Mouse (Mus musculus) midbrain, postnatal 0 days (tissue): ENCODE results near the gene Stim1. TPM values are rescaled to one million over a fixed set of nuclear protein-coding genes. Genes with fewer than 3 reads are reported as not detected.

Experiments used
- ATAC-seq: fragments of 200-750 bp; cut with Nextera tagmentation; 2 replicates; pipeline ENCODE4 v1.8.0; 2017; ENCODE audit warnings: moderate number of reproducible peaks, mild to moderate bottlenecking, moderate TSS enrichment, moderate library complexity; ENCODE audit not compliant: low FRiP score
- DNase-seq: peaks from one replicate; pipeline ENCODE4 v3.0.0-alpha.2; 2015; ENCODE audit warnings: low spot score
- H3K27ac ChIP-seq: fragments of 300-500 bp; sonication (generic); 2 replicates; pipeline ENCODE4 v1.5.1; 2014; ENCODE audit warnings: low read depth, mild to moderate bottlenecking, low read length, mixed read lengths
- H3K27me3 ChIP-seq: fragments of 300-500 bp; sonication (generic); 2 replicates; pipeline ENCODE4 v1.6.1; 2014; ENCODE audit warnings: low read length, control low read depth, mixed read lengths; ENCODE audit not compliant: insufficient read depth
- H3K36me3 ChIP-seq: fragments of 300-500 bp; sonication (generic); 2 replicates; pipeline ENCODE4 v1.6.1; 2014; ENCODE audit warnings: low read length, control low read depth, mixed read lengths; ENCODE audit not compliant: insufficient read depth
- H3K4me1 ChIP-seq: fragments of 300-500 bp; sonication (generic); 2 replicates; pipeline ENCODE4 v1.6.1; 2014; ENCODE audit warnings: mild to moderate bottlenecking, control low read depth, antibody characterized with exemption, low read length, mixed read lengths; ENCODE audit not compliant: insufficient read depth
- H3K4me2 ChIP-seq: fragments of 300-500 bp; sonication (generic); 2 replicates; pipeline ENCODE4 v1.6.1; 2014; ENCODE audit warnings: low read depth, mild to moderate bottlenecking, low read length, mixed read lengths; ENCODE audit not compliant: poor library complexity, severe bottlenecking
- H3K4me3 ChIP-seq: fragments of 300-500 bp; sonication (generic); 2 replicates; pipeline ENCODE4 v1.5.1; 2014; ENCODE audit warnings: low read depth, mild to moderate bottlenecking, low read length, moderate library complexity
- H3K9ac ChIP-seq: fragments of 300-500 bp; sonication (generic); replicated peaks from 2 replicates; pipeline ENCODE4 v1.6.1; 2014; ENCODE audit warnings: mild to moderate bottlenecking, low read length, moderate library complexity, mixed read lengths; ENCODE audit not compliant: poor library complexity, severe bottlenecking
- H3K9me3 ChIP-seq: fragments of 300-500 bp; sonication (generic); 2 replicates; pipeline ENCODE4 v1.6.1; 2016; ENCODE audit warnings: low read length, control low read depth
- CTCF ChIP-seq: IDR thresholded peaks from 2 replicates; pipeline ENCODE4 v1.5.1; 2016; ENCODE audit warnings: antibody characterized with exemption, mild to moderate bottlenecking
- WGBS: fragments of 180-500 bp; shearing (Covaris S2); extraction: QIAGEN DNeasy Blood & Tissue Kit; methylation state at CpG from one replicate; pipeline ENCODE4 v1.1.7; 2014; 5-methylcytosine and 5-hydroxymethylcytosine counted together
- polyA plus RNA-seq: library from polyadenylated mRNA; unstranded; fragments of >200 nt; fragmentation: Nextera tagmentation; extraction: Ambion mirVana; gene quantifications from 2 replicates; pipeline ENCODE4 v1.2.1, GENCODE M21; 2015
- total RNA-seq: library from RNA; depleted of rRNA; stranded (reverse); fragments of >200 nt; gene quantifications from 2 replicates; pipeline ENCODE4 v1.2.3, GENCODE M21; 2014

Stim1 gene
- total and polyA plus RNA-seq, 2 experiments from 2014 or later: 17.1 to 30.7 TPM

DNA sequence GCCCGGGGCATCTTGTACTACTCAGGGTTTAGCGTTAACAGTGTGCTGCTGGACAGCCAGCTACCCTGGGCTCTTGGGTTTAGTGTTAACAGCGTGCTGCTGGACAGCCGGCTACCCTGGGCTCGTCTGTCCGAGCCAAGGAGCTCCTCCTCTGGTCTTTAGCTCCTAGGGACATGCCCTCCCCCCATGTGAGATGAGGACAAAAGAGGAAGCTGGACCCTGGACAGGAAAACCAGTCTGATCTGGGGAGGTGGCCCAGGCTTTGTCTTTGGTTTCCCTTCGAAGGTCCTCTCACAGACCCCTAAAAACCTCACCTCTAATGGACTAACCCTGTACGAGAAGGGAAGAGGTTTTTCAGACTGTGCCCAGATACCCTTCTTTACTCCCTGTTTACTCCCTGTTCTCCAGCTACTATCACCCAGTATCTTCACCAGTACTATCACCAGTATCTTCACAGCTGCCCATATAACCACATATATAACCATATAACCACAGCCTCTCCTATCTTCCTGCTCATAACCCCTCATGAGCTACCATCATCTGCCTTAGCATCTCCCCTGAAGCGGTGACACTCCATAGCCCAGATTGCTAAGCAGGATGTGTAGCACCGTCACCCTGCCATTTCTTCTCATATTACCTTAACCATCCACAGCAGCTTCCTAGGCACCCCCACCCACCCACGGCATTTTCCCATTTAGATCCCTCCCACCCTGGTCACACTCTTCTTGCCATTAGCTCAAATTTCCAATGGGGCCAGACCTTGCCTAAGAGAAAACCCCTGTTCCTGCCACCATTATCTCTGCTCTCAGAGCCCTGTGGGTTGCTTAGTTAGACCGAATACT is 20.4 kb upstream of the Stim1 start:
- Histone ChIP-seq H3K36me3 (no peaks in the 10 kb centered on the region), H3K4me2 (no peak overlapping the region), H3K27ac (no peak overlapping the region), H3K4me1 (peaks cover 3% of the 10 kb centered on the region; the same call in 1 of the 2 replicates), H3K27me3 (no peaks in the 10 kb centered on the region), H3K9me3 (no peaks in the 10 kb centered on the region), H3K4me3 (no peak overlapping the region), H3K9ac (no peak overlapping the region)
- 56% methylated on average over 12 of the region's 12 CpGs for WGBS
- no peak for TF ChIP-seq CTCF
- DNase-seq (no peak), ATAC-seq (no peak)

DNA sequence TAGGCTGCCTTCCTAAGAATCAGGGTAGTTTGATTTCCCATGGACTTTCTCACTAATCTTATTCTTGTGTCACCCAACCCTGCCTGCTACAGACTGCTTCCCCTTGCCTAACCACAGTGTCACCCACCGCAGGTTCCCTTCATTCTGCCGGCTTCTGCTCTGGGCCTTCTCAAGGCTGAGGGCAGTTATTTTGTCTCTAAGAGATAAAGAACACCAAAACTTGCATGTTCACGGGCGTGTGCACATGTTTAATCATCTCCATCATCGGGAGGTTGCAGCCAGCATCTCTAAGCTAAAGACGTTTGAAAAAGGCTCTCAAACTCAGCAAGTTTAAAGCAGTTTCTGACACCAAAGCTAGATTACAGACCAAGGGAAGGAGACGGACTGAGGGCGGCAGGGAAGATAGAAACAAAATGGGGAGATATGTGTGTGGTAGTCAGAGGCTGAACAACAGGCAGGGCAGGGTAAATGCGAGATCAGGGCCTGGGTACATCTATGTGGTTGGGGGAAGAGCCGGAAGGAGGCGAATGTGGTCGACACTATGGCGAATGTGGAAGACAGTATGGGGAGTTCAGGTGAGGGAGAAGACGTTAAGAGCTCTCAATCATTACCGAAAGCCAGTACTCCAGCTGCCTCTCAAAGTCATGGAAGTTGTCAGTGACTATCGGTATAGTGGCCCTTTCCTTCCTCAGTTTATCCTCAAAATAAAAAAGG is 18.8 kb upstream of the Stim1 start:
- Histone ChIP-seq H3K27me3 (no peaks in the 10 kb centered on the region), H3K4me3 (peak overlapping the region; percentile 69), H3K9me3 (no peaks in the 10 kb centered on the region), H3K4me2 (peak overlapping the region; percentile 90), H3K36me3 (no peaks in the 10 kb centered on the region), H3K9ac (peak overlapping the region; percentile 71; the same call in 1 of the 2 replicates), H3K27ac (0 out of 2 replicates have a peak overlapping the region, but pooled peaks have one; percentile 47), H3K4me1 (peaks cover 3% of the 10 kb centered on the region; the same call in 1 of the 2 replicates)
- no peak for ATAC-seq
- 28% methylated on average over 16 of the region's 16 CpGs for WGBS
- no peak for DNase-seq
- no peak for TF ChIP-seq CTCF

DNA sequence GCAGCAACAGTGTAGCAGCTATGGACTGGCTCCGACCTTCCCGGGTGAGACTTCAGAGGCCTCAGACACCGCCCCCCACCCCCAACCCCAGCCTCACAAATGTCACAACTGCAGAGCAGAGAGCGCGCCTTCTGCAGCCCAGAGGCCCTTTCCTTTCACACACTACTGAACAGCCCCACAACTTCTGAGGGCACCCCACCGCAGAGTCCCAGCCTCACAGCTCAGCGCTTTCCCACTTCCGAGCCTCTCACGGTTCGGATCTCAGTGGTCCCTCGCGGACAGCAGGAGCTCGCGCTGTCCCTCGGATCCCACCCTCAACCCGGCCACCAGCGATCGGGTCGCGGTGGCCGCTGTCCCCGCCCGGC is 18.1 kb upstream of the Stim1 start:
- no peak for TF ChIP-seq CTCF
- peak overlapping the region; percentile 47 for H3K27ac ChIP-seq
- H3K27me3 ChIP-seq: no peaks in the 10 kb centered on the region
- WGBS: 1% methylated on average over 23 of the region's 23 CpGs
- DNase-seq (no peak), ATAC-seq (peak; percentile 38)
- peak overlapping the region; percentile 90 for H3K4me2 ChIP-seq
- peak overlapping the region; percentile 71 for H3K9ac ChIP-seq
- H3K4me3 ChIP-seq: peak overlapping the region; percentile 69
- peaks cover 3% of the 10 kb centered on the region; the same call in 1 of the 2 replicates for H3K4me1 ChIP-seq
- H3K36me3 ChIP-seq: no peaks in the 10 kb centered on the region
- no peaks in the 10 kb centered on the region for H3K9me3 ChIP-seq

DNA sequence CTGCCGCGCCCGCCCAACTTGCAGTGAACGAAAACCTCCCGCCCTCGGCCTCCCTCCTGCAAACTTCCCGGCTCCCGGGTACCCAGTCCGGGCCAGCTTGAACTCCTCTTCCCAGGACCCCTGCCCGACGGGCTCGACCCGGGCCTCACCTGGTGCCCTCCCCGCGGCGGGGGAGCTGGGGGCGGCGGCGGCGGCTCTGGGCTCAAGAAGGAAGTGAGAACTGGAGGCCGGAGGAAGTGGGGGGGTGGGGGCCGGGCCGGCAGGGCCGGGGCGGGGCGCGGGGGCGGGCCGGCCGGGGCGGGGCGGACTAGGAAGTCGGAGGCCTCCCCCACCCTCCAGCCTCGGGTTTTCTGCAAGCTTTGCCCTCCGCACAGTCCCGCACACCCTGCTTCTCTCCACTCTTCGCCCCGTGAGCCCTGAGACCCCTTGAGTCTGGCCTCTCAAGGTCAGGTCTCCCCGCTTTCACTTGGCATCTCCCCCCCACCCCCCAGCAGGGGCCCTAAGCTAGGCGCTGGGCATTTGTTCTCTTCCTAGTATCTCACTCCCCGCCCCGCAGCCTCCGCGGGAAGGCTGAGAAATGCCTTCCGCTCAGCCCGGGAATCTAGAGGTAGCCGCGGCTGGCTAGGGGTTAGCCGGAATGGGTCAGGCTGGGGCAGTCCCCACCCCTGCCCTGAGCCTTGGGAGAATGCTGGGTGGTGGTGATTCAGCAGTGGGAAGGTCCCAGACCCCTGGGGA is 17.5 kb upstream of the Stim1 start:
- ATAC-seq: peak; percentile 66
- Histone ChIP-seq H3K4me2 (peak overlapping the region; percentile 90), H3K27me3 (no peaks in the 10 kb centered on the region), H3K9me3 (no peaks in the 10 kb centered on the region), H3K9ac (peak overlapping the region; percentile 71), H3K4me1 (peaks cover 3% of the 10 kb centered on the region; the same call in 1 of the 2 replicates), H3K27ac (peak overlapping the region; percentile 70), H3K36me3 (no peaks in the 10 kb centered on the region), H3K4me3 (peak overlapping the region; percentile 69)
- peak; percentile 57 for DNase-seq
- WGBS: 2% methylated on average over 30 of the region's 49 CpGs
- TF ChIP-seq CTCF: no peak

DNA sequence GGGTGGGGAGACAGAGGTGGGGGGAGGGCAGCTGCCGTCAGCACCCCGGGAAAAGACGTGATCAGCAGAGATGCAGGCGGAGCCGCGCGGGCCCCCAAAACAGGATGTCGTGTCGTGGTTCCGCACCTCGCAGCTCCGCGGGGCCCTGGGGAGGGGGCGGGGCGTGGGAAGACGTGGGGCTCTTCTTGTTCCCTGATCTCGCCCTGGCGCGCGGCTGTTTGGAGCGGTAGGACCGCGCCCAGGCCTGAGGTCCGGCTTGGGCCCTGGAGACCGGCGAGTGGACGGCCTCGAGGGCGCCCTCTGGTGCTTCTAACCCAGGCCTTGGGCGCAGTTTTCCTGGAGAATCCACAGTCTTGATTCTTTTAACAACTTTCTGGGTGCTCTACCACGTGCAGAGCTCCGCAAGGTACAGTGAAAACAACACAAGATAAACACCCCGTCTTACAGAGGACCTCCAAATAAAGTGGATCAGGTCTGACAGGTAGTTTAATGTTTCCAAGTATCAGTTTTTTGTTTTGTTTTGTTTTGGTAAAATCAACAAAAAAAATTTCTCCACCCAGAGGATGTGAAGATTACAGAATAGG is 16.9 kb upstream of the Stim1 start:
- Histone ChIP-seq H3K4me2 (peak overlapping the region; percentile 90), H3K27ac (peak overlapping the region; percentile 70), H3K9ac (peak overlapping the region; percentile 71), H3K9me3 (no peaks in the 10 kb centered on the region), H3K4me3 (peak overlapping the region; percentile 69), H3K27me3 (no peaks in the 10 kb centered on the region), H3K36me3 (no peaks in the 10 kb centered on the region), H3K4me1 (peaks cover under 1% of the 10 kb centered on the region; the same call in 1 of the 2 replicates)
- WGBS: 2% methylated on average over 29 of the region's 33 CpGs
- DNase-seq (peak; percentile 85), ATAC-seq (peak; percentile 79)
- peak; percentile 75 for TF ChIP-seq CTCF
